Mouse (Mus musculus) right cerebral cortex, adult 18-20 months (tissue): ENCODE results near the gene Stau1.
"Not testable (repeated sequence)": the region's sequence is repeated elsewhere in the genome, so short reads cannot be mapped to it uniquely, and the experiment has no call there.

ENCODE experiments used
- DNase-seq: peaks from one replicate; pipeline ENCODE4 v3.0.0; 2022; ENCODE audit warnings: mixed read lengths

Stau1 gene

GRCm38 (mm10) chr2:166995796-166996532 is at the start of gene Stau1:
TSS of gene Stau1 (minus strand) at chr2:166996299.
- peak; percentile 97 for DNase-seq

GRCm38 (mm10) chr2:167043400-167044121 is 47.5 kb upstream of the Stau1 start:
- DNase-seq = no peak

GRCm38 (mm10) chr2:167039386-167039785 is 43.3 kb upstream of the Stau1 start:
- no peak for DNase-seq

GRCm38 (mm10) chr2:167038716-167039115 is 42.6 kb upstream of the Stau1 start:
- no peak for DNase-seq

GRCm38 (mm10) chr2:167038297-167038696 is 42.2 kb upstream of the Stau1 start:
- DNase-seq = no peak

- no peak for DNase-seq
These were observed 41.6 kb upstream of the Stau1 start for GRCm38 (mm10) chr2:167037710-167038109.

- no peak for DNase-seq
These were observed 34.4 kb upstream of the Stau1 start for GRCm38 (mm10) chr2:167030507-167030906.

- DNase-seq = no peak
These were observed 32.5 kb upstream of the Stau1 start for GRCm38 (mm10) chr2:167028553-167028952.

GRCm38 (mm10) chr2:167019396-167019795 is 23.3 kb upstream of the Stau1 start:
- no peak for DNase-seq

- no peak for DNase-seq
These were observed 19.3 kb upstream of the Stau1 start for GRCm38 (mm10) chr2:167015382-167015718.

- DNase-seq = peak; percentile 94
These were observed 18.7 kb upstream of the Stau1 start, which contains the start of gene Ddx27 for GRCm38 (mm10) chr2:167014702-167015381. TSS of gene Ddx27 (plus strand) at chr2:167015193.

GRCm38 (mm10) chr2:167010546-167010945 is 14.4 kb upstream of the Stau1 start:
- DNase-seq = no peak

- no peak for DNase-seq
These were observed 13.4 kb upstream of the Stau1 start for GRCm38 (mm10) chr2:167009483-167009882.

GRCm38 (mm10) chr2:167007565-167007964 is 11.5 kb upstream of the Stau1 start:
- not testable (repeated sequence) for DNase-seq

- DNase-seq = peak; percentile 28
These were observed 10.9 kb upstream of the Stau1 start for GRCm38 (mm10) chr2:167007001-167007491.

GRCm38 (mm10) chr2:167006355-167006754 is 10.3 kb upstream of the Stau1 start:
- DNase-seq = no peak

- peak; percentile 83 for DNase-seq
These were observed 8.2 kb upstream of the Stau1 start for GRCm38 (mm10) chr2:167004099-167004854.

- DNase-seq = no peak
These were observed 5.4 kb upstream of the Stau1 start for GRCm38 (mm10) chr2:167001486-167001885.

GRCm38 (mm10) chr2:166996533-166996894 is 415 bp upstream of the Stau1 start:
- no peak for DNase-seq

GRCm38 (mm10) chr2:166995021-166995795 is 891 bp downstream of the Stau1 start:
- DNase-seq = no peak

GRCm38 (mm10) chr2:166991945-166992344 is 4.2 kb downstream of the Stau1 start:
- no peak for DNase-seq

GRCm38 (mm10) chr2:166990861-166991260 is 5.2 kb downstream of the Stau1 start:
- DNase-seq = no peak
